Mouse (Mus musculus) right cerebral cortex, adult 18-20 months (tissue): Measurements from ENCODE around the gene Vsig2.
A peak's percentile ranks its signal among the peaks of the same experiment; 100 is the strongest.

Experiments
- DNase-seq: peaks from one replicate; pipeline ENCODE4 v3.0.0; 2022; ENCODE audit warnings: mixed read lengths

The Vsig2 gene

GRCm38 (mm10) chr9:37567454-37567853, 28.4 kb downstream of the Vsig2 start:
- DNase-seq = peak; percentile 54

DNA sequence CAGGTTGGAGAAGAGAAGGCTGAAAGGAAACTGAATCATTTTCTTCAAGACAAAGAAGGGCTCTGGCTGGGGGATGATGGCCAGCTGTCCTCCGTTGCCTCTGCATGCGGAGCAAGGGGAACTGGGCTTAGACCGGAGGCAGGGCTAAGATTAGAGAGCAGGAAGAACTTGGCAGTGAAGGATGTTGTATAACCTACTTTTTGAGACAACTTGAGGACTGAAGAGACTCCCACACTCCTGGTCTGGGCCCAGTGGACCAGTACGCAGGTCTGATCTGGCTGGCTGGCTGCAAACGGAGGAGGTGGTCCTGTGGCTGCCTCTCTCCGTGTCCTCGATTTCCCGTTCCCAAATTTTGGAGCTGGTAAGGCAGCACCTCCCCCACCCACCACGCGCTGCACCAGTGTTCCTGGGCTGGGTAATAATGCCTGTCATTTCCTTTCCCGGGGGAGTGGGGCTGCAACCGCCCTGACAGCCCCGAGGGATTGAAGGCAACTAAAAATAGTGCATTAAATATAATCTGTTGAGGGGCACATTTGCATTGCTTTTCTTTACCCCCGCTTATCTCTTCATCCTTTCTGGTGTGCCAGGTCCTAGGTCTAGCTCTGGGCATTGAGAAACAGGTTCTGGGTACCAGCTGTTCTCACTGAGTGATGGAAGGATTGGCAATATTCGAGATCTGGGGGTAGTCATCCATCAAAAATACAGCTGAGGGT, 29.0 kb downstream of the Vsig2 start:
- peak; percentile 86 for DNase-seq

- DNase-seq = no peak
Observed at GRCm38 (mm10) chr9:37568605-37569214, 29.7 kb downstream of the Vsig2 start.

DNA sequence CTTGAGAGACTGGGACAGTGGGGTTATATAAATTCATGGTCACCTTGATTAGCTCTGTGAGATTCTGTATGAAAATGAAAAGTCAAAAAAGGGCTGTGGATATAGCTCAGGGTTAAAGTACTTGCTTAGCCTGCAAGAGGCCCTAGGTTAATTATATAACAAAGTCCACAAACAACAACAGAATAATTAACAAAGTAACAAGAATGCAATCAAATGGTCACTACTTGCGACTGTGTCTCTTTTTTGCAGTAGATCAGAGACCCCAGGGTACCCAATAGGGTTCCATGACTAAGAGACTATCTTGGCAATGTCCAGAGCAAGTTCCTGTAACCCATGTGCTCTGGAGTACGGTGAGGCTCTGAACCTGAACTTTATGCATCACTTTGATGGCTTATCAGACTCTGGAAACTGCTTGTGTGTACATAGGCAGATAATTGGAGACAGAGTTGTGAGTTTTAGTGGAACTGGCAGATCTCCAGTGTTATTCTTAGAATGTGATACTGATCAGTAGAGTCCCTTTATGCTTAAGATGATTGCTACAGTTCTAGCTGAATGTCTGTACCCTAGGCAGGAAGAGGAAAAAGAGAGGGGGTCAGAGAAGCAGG, 30.3 kb downstream of the Vsig2 start:
- DNase-seq = no peak

DNA sequence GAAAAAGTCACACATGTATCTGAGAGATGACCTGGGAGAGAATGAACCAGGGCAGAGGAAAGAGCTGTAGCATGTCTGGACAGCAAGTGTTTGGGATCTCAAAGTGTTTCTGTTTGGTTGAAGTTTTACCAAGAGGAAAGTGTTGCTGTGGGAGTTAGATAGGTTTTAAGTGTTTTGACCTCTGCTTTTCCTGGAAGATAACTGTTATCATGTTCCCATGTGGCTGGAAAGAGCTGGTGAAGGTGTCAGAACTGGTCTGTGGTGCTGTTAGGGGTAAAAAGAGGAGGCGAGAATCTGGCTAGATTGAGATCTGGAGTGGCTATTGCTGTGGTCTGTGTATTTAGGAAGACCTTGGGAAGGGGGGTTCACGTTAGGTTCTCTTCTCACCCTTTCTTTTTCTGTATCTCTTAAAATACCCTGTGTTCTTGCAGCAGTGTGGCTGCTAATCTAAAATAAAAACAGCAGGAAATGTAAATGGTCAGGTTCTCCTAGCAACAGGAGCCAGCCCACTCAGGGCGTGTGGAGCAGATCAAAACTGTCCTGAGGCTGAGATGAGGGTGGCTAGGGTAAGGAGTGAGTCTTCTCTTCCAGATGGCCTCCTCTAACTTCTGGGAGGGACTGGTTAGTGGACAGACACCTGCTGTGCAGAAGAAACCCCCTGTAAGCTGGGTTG, 33.3 kb downstream of the Vsig2 start:
- no peak for DNase-seq

DNA sequence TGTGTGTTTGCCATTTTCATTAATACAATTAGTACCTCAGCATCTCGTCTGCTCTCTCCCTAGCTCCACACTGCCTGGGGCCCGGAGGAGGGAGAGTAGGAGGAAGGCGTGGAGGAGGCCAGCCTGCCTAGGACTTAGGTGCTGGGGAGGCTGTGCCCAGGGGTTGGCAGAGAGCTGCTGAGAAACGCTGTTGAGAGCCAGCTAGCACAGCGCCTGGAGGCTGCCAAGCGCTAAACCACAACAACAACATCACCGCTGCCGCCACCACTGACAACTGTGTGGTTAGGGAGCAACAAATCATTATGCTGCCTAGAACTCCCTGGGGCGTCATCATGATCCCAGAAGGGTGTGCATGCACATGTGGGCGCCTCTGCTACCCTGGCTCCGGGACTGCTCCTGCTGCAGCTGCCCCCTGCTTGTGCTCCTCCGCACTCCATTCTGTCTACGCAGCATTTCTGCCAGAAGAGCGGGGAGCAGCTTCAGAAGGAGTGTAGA, 37.4 kb downstream of the Vsig2 start:
- peak; percentile 80 for DNase-seq

- no peak for DNase-seq
Observed at GRCm38 (mm10) chr9:37583594-37583993, 44.5 kb downstream of the Vsig2 start.

- no peak for DNase-seq
Observed at GRCm38 (mm10) chr9:37586718-37587117, 47.7 kb downstream of the Vsig2 start.

DNA sequence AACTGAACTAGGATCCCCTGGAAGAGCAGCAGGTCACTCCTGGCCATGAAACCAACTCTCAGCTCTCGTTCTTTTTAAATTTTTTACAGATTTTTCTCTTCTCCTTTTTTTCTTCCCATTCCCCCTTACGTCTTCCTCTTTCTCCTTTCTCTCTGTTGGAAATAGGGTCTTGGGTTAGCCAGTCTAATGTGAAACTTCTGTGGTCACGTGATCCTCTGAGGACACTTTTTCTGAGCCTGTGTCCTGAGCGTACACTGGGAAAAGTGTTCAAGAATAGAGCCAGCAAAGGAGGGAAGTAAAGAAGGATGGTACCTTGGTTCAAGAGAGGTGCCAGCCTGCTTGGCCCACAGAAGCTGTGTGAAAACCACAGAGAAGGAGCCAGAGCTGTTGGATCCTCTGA, 51.3 kb downstream of the Vsig2 start:
- no peak for DNase-seq

GRCm38 (mm10) chr9:37592025-37592424, 53.0 kb downstream of the Vsig2 start:
- no peak for DNase-seq

DNA sequence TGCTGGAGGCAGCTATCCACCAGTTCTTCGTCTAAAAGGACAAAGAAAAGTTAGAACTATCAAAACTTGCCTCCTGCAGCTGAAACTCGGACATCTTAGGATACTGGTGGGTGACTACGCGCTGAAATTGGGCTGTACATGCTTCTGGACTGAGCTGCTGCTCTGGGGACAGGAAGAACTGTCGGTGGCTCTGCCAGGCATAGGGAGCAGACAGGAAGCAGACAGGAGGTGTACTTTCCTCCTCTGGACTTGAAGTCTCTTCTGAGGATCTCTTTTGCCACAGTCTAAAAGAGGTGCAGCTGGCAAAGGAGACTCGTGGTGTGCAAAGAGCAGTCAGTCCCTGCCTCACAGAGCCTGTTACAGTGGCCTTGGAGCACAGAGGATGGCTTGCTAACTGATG, 53.6 kb downstream of the Vsig2 start:
- no peak for DNase-seq

GRCm38 (mm10) chr9:37593690-37594089, 54.6 kb downstream of the Vsig2 start:
- DNase-seq = no peak
